Mouse (Mus musculus): ENCODE measurements around the gene Ephx1. TPM values are rescaled to one million over a fixed set of nuclear protein-coding genes. Genes with fewer than 3 reads are reported as not detected.

Ephx1 gene
- polyA plus RNA-seq, 1 experiment from 2014 or later = 3.9 TPM

DNA sequence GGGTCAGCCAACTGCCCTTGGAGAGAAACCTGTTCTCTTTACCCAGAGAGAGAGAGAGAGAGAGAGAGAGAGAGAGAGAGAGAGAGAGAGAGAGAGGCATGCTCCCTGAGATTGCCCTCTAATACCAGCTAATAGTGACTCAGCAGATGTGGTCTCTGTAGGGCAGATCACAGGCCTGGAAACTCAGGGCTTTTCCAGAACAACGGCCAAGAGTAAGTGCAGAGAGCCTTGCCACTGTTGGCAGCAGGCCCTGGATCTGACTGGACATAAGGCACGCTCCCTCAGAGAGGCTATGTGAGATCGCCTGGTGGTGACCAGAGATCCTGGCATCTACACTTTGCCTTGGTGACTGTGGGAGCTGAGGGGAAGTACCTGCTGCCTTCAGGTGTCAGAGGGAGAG is 10.9 kb downstream of the Ephx1 start:
- peaks cover 4% of the 10 kb centered on the region; the same call in 1 of the 2 replicates for H3K27me3 ChIP-seq (ENCODE audit: insufficient read depth, poor library complexity, severe bottlenecking)
- DNase-seq (ENCODE audit: low spot score) = peak; percentile 61
- WGBS = 63% methylated on average over 3 of the region's 3 CpGs
- H3K4me1 ChIP-seq = peaks cover 14% of the 10 kb centered on the region
- H3K4me3 ChIP-seq = no peak overlapping the region
- H3K9me3 ChIP-seq = no peaks in the 10 kb centered on the region
- H3K36me3 ChIP-seq = no peaks in the 10 kb centered on the region
- peak overlapping the region; percentile 52; the same call in 1 of the 2 replicates for H3K27ac ChIP-seq

DNA sequence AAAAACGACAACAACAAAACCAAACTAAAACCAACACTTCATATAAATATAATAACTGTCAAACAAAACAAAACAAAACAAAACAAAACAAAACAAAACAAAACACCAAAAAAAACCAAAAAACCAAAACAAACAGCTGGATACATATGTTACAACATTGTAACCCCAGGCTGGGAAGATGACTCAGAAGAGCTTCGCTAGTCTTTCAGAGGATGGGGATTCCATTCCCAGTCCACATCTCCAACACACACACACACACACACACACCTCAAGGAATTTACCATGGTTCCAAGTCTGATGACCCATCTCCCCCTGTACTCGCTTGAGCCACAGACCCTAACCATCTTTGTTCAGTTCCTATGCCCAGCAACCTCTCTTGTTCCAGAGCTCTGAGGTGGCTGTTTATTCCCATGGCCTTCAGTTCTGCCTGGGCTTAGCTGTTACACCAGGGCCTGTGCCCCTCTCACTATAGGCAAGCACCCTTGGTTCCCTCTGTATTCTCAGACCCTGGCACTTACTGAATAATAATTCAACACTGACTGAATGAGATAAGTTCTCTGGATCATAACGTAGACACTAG is 11.6 kb downstream of the Ephx1 start:
- Histone ChIP-seq H3K36me3 (no peaks in the 10 kb centered on the region), H3K27ac (no peak overlapping the region), H3K9me3 (no peaks in the 10 kb centered on the region), H3K27me3 (ENCODE audit: insufficient read depth, poor library complexity, severe bottlenecking) (no peaks in the 10 kb centered on the region), H3K4me1 (peaks cover 14% of the 10 kb centered on the region), H3K4me3 (no peak overlapping the region)
- DNase-seq (ENCODE audit: low spot score) = peak; percentile 31
- WGBS = 85% methylated on average over 4 of the region's 4 CpGs

- Histone ChIP-seq H3K27me3 (ENCODE audit: insufficient read depth, poor library complexity, severe bottlenecking) (no peaks in the 10 kb centered on the region), H3K9me3 (no peaks in the 10 kb centered on the region), H3K27ac (no peak overlapping the region), H3K4me3 (no peak overlapping the region), H3K36me3 (no peaks in the 10 kb centered on the region), H3K4me1 (peaks cover 14% of the 10 kb centered on the region)
- WGBS = 94% methylated on average over 2 of the region's 2 CpGs
- DNase-seq (ENCODE audit: low spot score) = no peak
Observed at GRCm38 (mm10) chr1:181008266-181008665, 12.4 kb downstream of the Ephx1 start.

DNA sequence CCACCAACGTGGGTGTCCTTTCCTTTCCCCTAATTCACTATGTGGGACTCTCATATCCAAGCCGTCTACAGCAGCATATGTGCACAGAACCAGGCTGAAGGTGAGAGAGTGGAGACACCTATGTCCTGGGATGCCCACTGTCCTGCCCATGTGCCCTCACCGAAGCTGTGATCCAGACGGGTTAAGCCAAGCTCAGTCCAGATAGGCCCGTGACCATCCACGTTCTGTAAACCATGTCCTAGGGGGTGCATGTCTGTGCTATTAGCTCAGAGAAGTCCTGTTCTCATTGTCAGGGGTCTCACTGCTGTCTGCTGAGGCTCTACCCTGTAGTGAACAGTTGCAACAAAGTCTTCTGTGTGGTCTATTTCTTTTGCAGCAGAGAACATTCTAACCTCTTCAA is 12.9 kb downstream of the Ephx1 start:
- H3K4me1 ChIP-seq = peaks cover 14% of the 10 kb centered on the region
- H3K36me3 ChIP-seq = no peaks in the 10 kb centered on the region
- H3K4me3 ChIP-seq = no peak overlapping the region
- no peaks in the 10 kb centered on the region for H3K9me3 ChIP-seq
- 88% methylated on average over 6 of the region's 6 CpGs for WGBS
- DNase-seq (ENCODE audit: low spot score) = peak; percentile 72
- no peaks in the 10 kb centered on the region for H3K27me3 ChIP-seq (ENCODE audit: insufficient read depth, poor library complexity, severe bottlenecking)
- H3K27ac ChIP-seq = no peak overlapping the region

- H3K4me1 ChIP-seq = peaks cover 18% of the 10 kb centered on the region
- 72% methylated on average over 8 of the region's 8 CpGs for WGBS
- H3K27ac ChIP-seq = no peak overlapping the region
- H3K27me3 ChIP-seq (ENCODE audit: insufficient read depth, poor library complexity, severe bottlenecking) = 0 out of 2 replicates have a peak, but pooled peaks cover 4% of the 10 kb centered on the region
- peak; percentile 65 for DNase-seq (ENCODE audit: low spot score)
- no peak overlapping the region for H3K4me3 ChIP-seq
- H3K9me3 ChIP-seq = no peaks in the 10 kb centered on the region
- H3K36me3 ChIP-seq = no peaks in the 10 kb centered on the region
Observed at GRCm38 (mm10) chr1:181005331-181005730, 15.4 kb downstream of the Ephx1 start.

DNA sequence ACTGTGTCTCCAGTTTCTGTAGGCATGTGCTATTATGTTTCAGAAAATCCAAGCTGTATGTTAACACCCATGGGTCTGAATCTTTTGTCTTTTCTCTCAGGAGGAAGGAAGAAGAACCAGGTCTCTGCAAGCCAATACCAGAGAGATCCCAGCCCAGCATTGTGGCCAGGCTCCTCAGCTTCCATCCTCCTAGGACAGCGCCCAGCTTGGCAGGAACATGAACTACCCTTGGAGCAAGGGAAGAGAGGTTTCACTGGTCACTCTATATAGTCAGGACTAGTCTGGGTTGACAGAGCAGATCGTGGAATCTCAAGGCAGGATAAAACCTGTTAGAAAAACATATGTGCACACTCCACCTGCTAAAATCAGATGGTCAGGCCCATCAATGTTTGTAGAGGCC is 16.9 kb downstream of the Ephx1 start:
- no peaks in the 10 kb centered on the region for H3K9me3 ChIP-seq
- 71% methylated on average over 2 of the region's 2 CpGs for WGBS
- H3K4me1 ChIP-seq = peaks cover 13% of the 10 kb centered on the region

GRCm38 (mm10) chr1:181001621-181002020 is 19.1 kb downstream of the Ephx1 start:
- Histone ChIP-seq H3K4me3 (no peak overlapping the region), H3K4me1 (peaks cover 13% of the 10 kb centered on the region), H3K9me3 (no peaks in the 10 kb centered on the region), H3K36me3 (no peaks in the 10 kb centered on the region), H3K27ac (no peak overlapping the region), H3K27me3 (ENCODE audit: insufficient read depth, poor library complexity, severe bottlenecking) (0 out of 2 replicates have a peak, but pooled peaks cover 8% of the 10 kb centered on the region)
- 64% methylated on average over 3 of the region's 3 CpGs for WGBS
- DNase-seq (ENCODE audit: low spot score) = no peak

More for the DNA sequence above, 16.9 kb downstream of the Ephx1 start:
- no peak for DNase-seq (ENCODE audit: low spot score)
- Histone ChIP-seq H3K27me3 (ENCODE audit: insufficient read depth, poor library complexity, severe bottlenecking) (0 out of 2 replicates have a peak, but pooled peaks cover 4% of the 10 kb centered on the region), H3K36me3 (no peaks in the 10 kb centered on the region), H3K27ac (no peak overlapping the region), H3K4me3 (no peak overlapping the region)

- H3K27ac ChIP-seq = no peak overlapping the region
- no peak overlapping the region for H3K4me3 ChIP-seq
- DNase-seq (ENCODE audit: low spot score) = no peak
- H3K27me3 ChIP-seq (ENCODE audit: insufficient read depth, poor library complexity, severe bottlenecking) = 0 out of 2 replicates have a peak, but pooled peaks cover 8% of the 10 kb centered on the region
- no peaks in the 10 kb centered on the region for H3K36me3 ChIP-seq
- H3K4me1 ChIP-seq = peaks cover 13% of the 10 kb centered on the region
- 80% methylated on average over 3 of the region's 3 CpGs for WGBS
- H3K9me3 ChIP-seq = no peaks in the 10 kb centered on the region
Observed at GRCm38 (mm10) chr1:181001217-181001616, 19.5 kb downstream of the Ephx1 start.

GRCm38 (mm10) chr1:181000501-181001092 is 20.1 kb downstream of the Ephx1 start:
- H3K36me3 ChIP-seq = no peaks in the 10 kb centered on the region
- H3K4me1 ChIP-seq = peaks cover 13% of the 10 kb centered on the region
- H3K4me3 ChIP-seq = no peak overlapping the region
- H3K9me3 ChIP-seq = no peaks in the 10 kb centered on the region
- H3K27me3 ChIP-seq (ENCODE audit: insufficient read depth, poor library complexity, severe bottlenecking) = 0 out of 2 replicates have a peak, but pooled peaks cover 12% of the 10 kb centered on the region
- DNase-seq (ENCODE audit: low spot score) = no peak
- no peak overlapping the region for H3K27ac ChIP-seq
- 51% methylated on average over 10 of the region's 10 CpGs for WGBS

DNA sequence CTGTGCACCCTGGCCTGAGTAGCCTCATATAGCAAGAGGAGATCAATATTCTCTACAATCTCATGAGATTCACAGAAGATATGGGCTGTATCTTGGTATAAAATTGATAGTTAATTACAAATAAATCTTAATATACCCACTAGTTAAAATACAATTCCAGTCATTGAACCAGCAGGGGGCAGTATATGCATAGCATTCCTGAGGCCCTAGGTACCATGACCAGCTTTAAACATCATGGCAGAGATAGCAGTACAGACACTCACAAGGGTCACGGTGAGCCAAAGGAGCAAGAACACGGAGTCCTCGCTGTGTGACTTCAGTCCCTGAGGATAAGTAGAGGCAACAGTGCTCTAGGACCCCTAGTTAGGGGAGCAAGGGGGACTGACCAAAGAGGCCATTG is 28.6 kb downstream of the Ephx1 start:
- Histone ChIP-seq H3K9me3 (no peaks in the 10 kb centered on the region), H3K27ac (no peak overlapping the region), H3K4me3 (no peak overlapping the region), H3K27me3 (ENCODE audit: insufficient read depth, poor library complexity, severe bottlenecking) (peaks cover 20% of the 10 kb centered on the region), H3K36me3 (no peaks in the 10 kb centered on the region), H3K4me1 (no peaks in the 10 kb centered on the region)
- 59% methylated on average over 3 of the region's 3 CpGs for WGBS
- no peak for DNase-seq (ENCODE audit: low spot score)

GRCm38 (mm10) chr1:180990671-180991070 is 30.0 kb downstream of the Ephx1 start:
- no peak overlapping the region for H3K4me3 ChIP-seq
- no peaks in the 10 kb centered on the region for H3K4me1 ChIP-seq
- H3K27ac ChIP-seq = no peak overlapping the region
- DNase-seq (ENCODE audit: low spot score) = no peak
- no peaks in the 10 kb centered on the region for H3K9me3 ChIP-seq
- H3K36me3 ChIP-seq = no peaks in the 10 kb centered on the region
- H3K27me3 ChIP-seq (ENCODE audit: insufficient read depth, poor library complexity, severe bottlenecking) = peaks cover 16% of the 10 kb centered on the region
- 43% methylated on average over 3 of the region's 3 CpGs for WGBS

DNA sequence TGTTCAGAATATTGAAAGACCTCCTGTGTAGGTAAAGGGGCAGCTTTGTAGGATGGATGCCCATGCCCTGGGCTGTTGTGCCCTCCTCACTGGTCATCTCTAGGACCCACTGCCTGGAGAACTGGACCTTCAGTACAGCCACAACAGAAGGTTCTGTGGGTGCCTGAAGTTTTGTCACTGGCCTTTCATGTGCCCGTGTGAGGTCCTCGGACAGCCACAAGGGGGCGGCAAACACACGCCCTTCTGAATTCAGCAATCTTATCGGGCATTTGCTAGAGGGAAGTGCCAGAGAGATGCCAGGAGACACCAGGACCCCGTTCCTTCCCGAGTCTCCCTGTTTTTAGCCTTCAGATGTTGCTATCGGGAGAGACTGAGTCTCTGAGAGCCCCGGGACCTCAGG is 32.9 kb downstream of the Ephx1 start:
- no peaks in the 10 kb centered on the region for H3K36me3 ChIP-seq
- H3K4me1 ChIP-seq = no peaks in the 10 kb centered on the region
- under 1% methylated on average over 9 of the region's 9 CpGs for WGBS

DNA sequence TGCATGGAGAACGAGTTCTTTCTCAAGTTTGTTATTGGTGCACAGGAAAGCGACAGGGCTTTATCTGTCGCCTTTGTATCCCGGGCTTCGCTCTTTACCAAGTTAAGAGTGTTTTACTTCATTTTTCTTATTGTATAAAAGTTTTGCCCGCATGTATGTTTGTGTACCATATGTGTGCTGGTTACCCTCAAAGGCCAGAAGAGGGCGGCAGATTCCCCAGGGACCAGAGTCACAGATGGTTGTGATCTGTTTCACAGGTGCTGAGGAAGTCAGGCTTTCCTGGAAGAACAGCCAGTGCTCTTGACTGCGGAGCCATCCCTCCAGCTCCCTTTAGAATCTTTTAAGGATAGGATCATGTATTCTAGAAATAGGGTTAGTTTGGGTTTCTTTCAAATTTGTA is 34.0 kb downstream of the Ephx1 start:
- Histone ChIP-seq H3K4me3 (no peak overlapping the region), H3K27me3 (ENCODE audit: insufficient read depth, poor library complexity, severe bottlenecking) (peaks cover 15% of the 10 kb centered on the region), H3K36me3 (no peaks in the 10 kb centered on the region), H3K27ac (no peak overlapping the region), H3K9me3 (no peaks in the 10 kb centered on the region), H3K4me1 (no peaks in the 10 kb centered on the region)
- 90% methylated on average over 8 of the region's 8 CpGs for WGBS
- no peak for DNase-seq (ENCODE audit: low spot score)

More for the DNA sequence above, 32.9 kb downstream of the Ephx1 start:
- no peaks in the 10 kb centered on the region for H3K9me3 ChIP-seq
- no peak overlapping the region for H3K27ac ChIP-seq
- H3K4me3 ChIP-seq = no peak overlapping the region
- peaks cover 15% of the 10 kb centered on the region for H3K27me3 ChIP-seq (ENCODE audit: insufficient read depth, poor library complexity, severe bottlenecking)
- no peak for DNase-seq (ENCODE audit: low spot score)

Measured in heart, embryonic 10.5 days (tissue).